Mouse (Mus musculus): Measurements from ENCODE around the gene Krtap4-16.

GRCm38 (mm10) chr11:99854121-99854520 lies 2.7 kb upstream of the Krtap4-16 start:
- no peak for TF ChIP-seq CTCF (IDR thresholded peaks at IDR 0.05; ENCODE audit: borderline replicate concordance, control insufficient read depth, extremely low read depth, insufficient read depth, low read length, poor library complexity)
- no peak for TF ChIP-seq POLR2A (IDR thresholded peaks at IDR 0.05; ENCODE audit: control insufficient read depth, extremely low read depth, insufficient read depth, low read length, poor library complexity)
